Mouse (Mus musculus) neural tube, embryonic 12.5 days (tissue): ENCODE results near the gene Gm49378. TPM values are rescaled to one million over a fixed set of nuclear protein-coding genes. Genes with fewer than 3 reads are reported as not detected.

Experiments
- ATAC-seq: fragments of 200-750 bp; cut with Nextera tagmentation; 2 replicates; pipeline ENCODE4 v1.8.0; 2017; ENCODE audit warnings: low read depth, mild to moderate bottlenecking, moderate TSS enrichment, moderate library complexity; ENCODE audit not compliant: low FRiP score
- H3K27ac ChIP-seq: fragments of 300-500 bp; sonication (generic); 2 replicates; pipeline ENCODE4 v1.5.1; 2016
- H3K27me3 ChIP-seq: fragments of 300-500 bp; sonication (generic); replicated peaks from 2 replicates; pipeline ENCODE4 v1.6.1; 2016; ENCODE audit warnings: mild to moderate bottlenecking
- H3K36me3 ChIP-seq: fragments of 300-500 bp; sonication (generic); 2 replicates; pipeline ENCODE4 v1.6.1; 2016; ENCODE audit warnings: mild to moderate bottlenecking
- H3K4me1 ChIP-seq: fragments of 300-500 bp; sonication (generic); 2 replicates; pipeline ENCODE4 v1.6.1; 2016
- H3K4me2 ChIP-seq: fragments of 300-500 bp; sonication (generic); replicated peaks from 2 replicates; pipeline ENCODE4 v1.6.1; 2016; ENCODE audit warnings: mild to moderate bottlenecking
- H3K4me3 ChIP-seq: fragments of 300-500 bp; sonication (generic); 2 replicates; pipeline ENCODE4 v1.5.1; 2016
- H3K9ac ChIP-seq: fragments of 300-500 bp; sonication (generic); 2 replicates; pipeline ENCODE4 v1.6.1; 2016; ENCODE audit warnings: mild to moderate bottlenecking
- H3K9me3 ChIP-seq: fragments of 300-500 bp; sonication (generic); 2 replicates; pipeline ENCODE4 v1.6.1; 2016; ENCODE audit warnings: mild to moderate bottlenecking
- WGBS: fragments of 180-500 bp; shearing (Covaris S2); methylation state at CpG from one replicate; pipeline ENCODE4 v1.1.7; 2016; 5-methylcytosine and 5-hydroxymethylcytosine counted together
- polyA plus RNA-seq: library from polyadenylated mRNA; unstranded; fragments of >200 nt; fragmentation: Nextera tagmentation; extraction: Ambion mirVana; gene quantifications from 2 replicates; pipeline ENCODE4 v1.2.1, GENCODE M21; 2016

The Gm49378 gene
- polyA plus RNA-seq, 1 experiment from 2014 or later, result 3.6 TPM

- Histone ChIP-seq H3K9ac (peak overlapping the region; percentile 40; the same call in 1 of the 2 replicates), H3K36me3 (peaks cover 1% of the 10 kb centered on the region; the same call in 1 of the 2 replicates), H3K27ac (no peak overlapping the region), H3K9me3 (no peaks in the 10 kb centered on the region), H3K4me3 (peak overlapping the region; percentile 20), H3K4me1 (no peaks in the 10 kb centered on the region), H3K27me3 (no peaks in the 10 kb centered on the region), H3K4me2 (peak overlapping the region; percentile 51)
- 52% methylated on average over 22 of the region's 22 CpGs for WGBS
- no peak for ATAC-seq
Measured at GRCm38 (mm10) chr14:55618486-55619195, 19.1 kb downstream of the Gm49378 start.

DNA sequence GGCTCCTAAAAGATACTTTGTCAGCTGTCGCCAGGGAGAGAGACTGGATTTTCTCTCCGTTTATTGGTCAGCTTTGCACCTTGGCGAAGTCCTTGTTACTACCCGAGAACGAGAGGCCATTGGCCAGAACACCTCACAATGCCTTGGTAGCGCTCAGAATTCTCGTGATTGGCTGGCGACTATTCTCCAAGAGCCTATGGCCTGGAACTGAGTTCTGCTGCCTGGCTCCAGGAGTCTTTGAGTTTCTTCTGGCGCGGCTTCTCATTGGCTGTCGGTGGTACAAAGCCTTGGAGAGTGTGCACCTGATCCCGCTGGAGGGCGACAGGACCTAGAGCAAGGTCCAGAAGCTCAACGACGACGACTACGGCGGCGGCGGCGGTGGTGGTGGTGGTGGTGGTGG, 19.9 kb downstream of the Gm49378 start, which contains the start of gene Rec8:
Gene Rec8, plus strand, starts transcription at position 216 of the 400 bp plus-strand sequence.
- H3K4me3 ChIP-seq, result peak within 1 kb of the TSS; percentile 20
- no peaks in the 10 kb centered on the region for H3K4me1 ChIP-seq
- H3K36me3 ChIP-seq, result no peaks in the 10 kb centered on the region
- H3K27me3 ChIP-seq, result no peaks in the 10 kb centered on the region
- H3K4me2 ChIP-seq, result peak within 1 kb of the TSS; percentile 51
- peak within 1 kb of the TSS; percentile 40; the same call in 1 of the 2 replicates for H3K9ac ChIP-seq
- no peaks in the 10 kb centered on the region for H3K9me3 ChIP-seq
- 22% methylated on average over 21 of the region's 21 CpGs for WGBS
- ATAC-seq, result peak; percentile 83
- no peak within 1 kb of the TSS for H3K27ac ChIP-seq

DNA sequence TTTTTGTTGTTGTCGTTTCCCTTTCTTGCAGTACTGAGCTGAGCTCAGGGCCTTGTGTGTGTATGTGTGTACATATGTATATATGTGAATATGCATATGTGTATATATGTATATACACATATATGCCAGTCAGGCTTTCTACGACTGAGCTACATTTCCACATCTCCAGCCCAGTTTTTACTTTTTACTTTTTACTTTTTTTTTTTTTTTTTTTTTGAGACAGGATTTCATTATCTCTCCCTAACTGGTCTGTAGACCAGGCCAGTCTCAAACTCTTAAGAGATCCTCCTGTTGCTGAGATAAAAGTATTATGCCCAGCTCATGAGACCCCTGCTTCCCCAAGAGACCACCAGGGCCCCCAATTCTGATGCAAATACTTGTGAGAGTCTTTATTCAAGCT, 20.9 kb downstream of the Gm49378 start:
- no peak overlapping the region for H3K27ac ChIP-seq
- H3K36me3 ChIP-seq, result no peaks in the 10 kb centered on the region
- no peak overlapping the region for H3K9ac ChIP-seq
- no peak overlapping the region for H3K4me3 ChIP-seq
- WGBS, result 90% methylated on average over 2 of the region's 2 CpGs
- no peaks in the 10 kb centered on the region for H3K9me3 ChIP-seq
- no peak for ATAC-seq
- no peaks in the 10 kb centered on the region for H3K27me3 ChIP-seq
- H3K4me2 ChIP-seq, result no peak overlapping the region
- no peaks in the 10 kb centered on the region for H3K4me1 ChIP-seq

- no peak for ATAC-seq
- Histone ChIP-seq H3K4me2 (no peak overlapping the region), H3K4me3 (no peak overlapping the region), H3K27me3 (no peaks in the 10 kb centered on the region), H3K4me1 (no peaks in the 10 kb centered on the region), H3K9ac (no peak overlapping the region), H3K36me3 (no peaks in the 10 kb centered on the region), H3K27ac (no peak overlapping the region), H3K9me3 (no peaks in the 10 kb centered on the region)
- WGBS, result 55% methylated on average over 2 of the region's 2 CpGs
Measured at GRCm38 (mm10) chr14:55615876-55616275, 21.8 kb downstream of the Gm49378 start.

GRCm38 (mm10) chr14:55614565-55615178, 23.0 kb downstream of the Gm49378 start:
- 80% methylated on average over 7 of the region's 7 CpGs for WGBS
- H3K4me1 ChIP-seq, result no peaks in the 10 kb centered on the region
- ATAC-seq, result no peak

GRCm38 (mm10) chr14:55613346-55613745, 24.3 kb downstream of the Gm49378 start:
- Histone ChIP-seq H3K36me3 (peaks cover 17% of the 10 kb centered on the region), H3K9ac (no peak overlapping the region), H3K27me3 (no peaks in the 10 kb centered on the region), H3K9me3 (no peaks in the 10 kb centered on the region), H3K4me3 (no peak overlapping the region), H3K4me2 (no peak overlapping the region), H3K27ac (no peak overlapping the region), H3K4me1 (no peaks in the 10 kb centered on the region)
- no peak for ATAC-seq
- 77% methylated on average over 6 of the region's 6 CpGs for WGBS

More at GRCm38 (mm10) chr14:55614565-55615178, 23.0 kb downstream of the Gm49378 start:
- H3K27me3 ChIP-seq, result no peaks in the 10 kb centered on the region
- H3K4me2 ChIP-seq, result no peak overlapping the region
- no peak overlapping the region for H3K9ac ChIP-seq
- H3K27ac ChIP-seq, result no peak overlapping the region
- peaks cover 4% of the 10 kb centered on the region for H3K36me3 ChIP-seq
- H3K9me3 ChIP-seq, result no peaks in the 10 kb centered on the region
- no peak overlapping the region for H3K4me3 ChIP-seq

DNA sequence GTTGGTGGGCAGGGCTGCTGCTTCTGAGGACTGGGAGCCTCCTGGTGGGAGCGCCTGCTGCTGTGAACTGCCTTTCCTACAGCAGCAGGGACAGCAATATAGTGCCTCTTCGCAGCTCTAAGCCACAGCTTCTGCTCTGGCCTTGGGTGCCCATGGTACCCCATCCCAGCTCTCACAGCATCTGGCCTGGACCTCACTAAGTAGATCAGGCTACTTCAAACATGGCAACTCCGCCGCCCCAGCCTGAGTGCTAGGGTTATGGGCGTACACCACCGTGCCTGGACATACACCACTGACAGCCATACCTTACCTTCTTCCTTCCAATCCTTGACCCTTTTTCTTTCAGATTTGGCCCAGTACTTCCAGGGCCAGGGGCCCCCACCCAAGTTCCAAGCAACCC, 29.4 kb downstream of the Gm49378 start:
- H3K27ac ChIP-seq, result no peak overlapping the region
- no peaks in the 10 kb centered on the region for H3K4me1 ChIP-seq
- 94% methylated on average over 6 of the region's 6 CpGs for WGBS
- no peaks in the 10 kb centered on the region for H3K27me3 ChIP-seq
- H3K4me2 ChIP-seq, result no peak overlapping the region
- H3K9me3 ChIP-seq, result no peaks in the 10 kb centered on the region
- ATAC-seq, result no peak
- peaks cover 50% of the 10 kb centered on the region for H3K36me3 ChIP-seq
- no peak overlapping the region for H3K4me3 ChIP-seq
- H3K9ac ChIP-seq, result no peak overlapping the region

GRCm38 (mm10) chr14:55605743-55606459, 31.8 kb downstream of the Gm49378 start:
- H3K36me3 ChIP-seq, result peaks cover 75% of the 10 kb centered on the region
- no peaks in the 10 kb centered on the region for H3K27me3 ChIP-seq
- no peak for ATAC-seq
- H3K4me1 ChIP-seq, result no peaks in the 10 kb centered on the region
- H3K4me2 ChIP-seq, result no peak overlapping the region
- 94% methylated on average over 16 of the region's 16 CpGs for WGBS
- H3K9ac ChIP-seq, result no peak overlapping the region
- H3K4me3 ChIP-seq, result no peak overlapping the region
- no peak overlapping the region for H3K27ac ChIP-seq
- no peaks in the 10 kb centered on the region for H3K9me3 ChIP-seq

GRCm38 (mm10) chr14:55604823-55605222, 32.9 kb downstream of the Gm49378 start:
- Histone ChIP-seq H3K27me3 (no peaks in the 10 kb centered on the region), H3K4me3 (no peak overlapping the region), H3K9ac (no peak overlapping the region), H3K36me3 (peaks cover 82% of the 10 kb centered on the region), H3K9me3 (no peaks in the 10 kb centered on the region), H3K27ac (no peak overlapping the region), H3K4me1 (no peaks in the 10 kb centered on the region), H3K4me2 (no peak overlapping the region)
- no peak for ATAC-seq
- WGBS, result 91% methylated on average over 11 of the region's 11 CpGs

DNA sequence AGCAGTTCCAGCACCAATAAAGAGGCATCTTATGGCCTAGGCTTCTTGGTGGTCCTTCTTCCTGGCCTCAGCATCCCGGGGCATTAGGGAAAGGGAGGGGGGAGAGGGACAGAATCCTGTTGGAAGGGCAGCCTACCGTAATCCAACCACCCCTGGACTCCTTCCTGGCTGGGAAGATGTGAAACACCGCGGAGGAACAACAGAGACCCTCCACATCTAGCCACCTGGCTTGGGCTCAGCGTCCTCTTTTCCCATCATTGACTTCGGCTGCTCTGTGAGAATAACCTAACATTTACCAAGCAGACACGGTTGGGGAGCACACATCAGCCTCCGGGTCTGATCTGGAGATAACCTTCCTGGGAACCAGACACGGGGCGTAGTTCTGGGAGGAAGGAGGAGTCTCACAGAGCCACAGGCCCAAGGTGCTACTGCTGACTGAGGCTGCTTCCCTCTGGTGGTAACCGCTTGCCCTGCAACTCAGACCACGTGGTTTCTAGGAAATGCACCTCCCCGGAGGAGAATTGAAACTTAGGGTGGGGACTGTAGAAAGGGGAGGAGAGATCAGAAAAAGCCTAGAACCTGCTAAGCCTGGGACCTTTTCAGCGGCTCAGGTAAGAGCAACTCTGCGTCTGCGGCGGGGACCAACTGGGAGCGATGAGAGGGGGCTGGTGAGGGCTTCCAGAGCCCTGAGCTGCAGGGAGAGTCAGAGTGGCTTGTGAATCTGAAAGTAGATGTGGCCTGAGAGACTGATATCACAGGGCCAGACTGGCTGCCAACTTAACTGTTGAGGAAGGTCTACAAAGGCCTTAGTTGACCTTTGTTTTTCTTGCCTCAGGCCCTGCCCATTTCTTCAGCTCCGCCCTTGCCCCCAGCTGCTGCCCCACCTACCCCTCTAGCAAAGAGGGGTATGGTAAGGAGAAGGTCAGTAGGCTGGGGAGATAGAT, 33.8 kb downstream of the Gm49378 start:
- H3K4me3 ChIP-seq, result no peak overlapping the region
- no peaks in the 10 kb centered on the region for H3K27me3 ChIP-seq
- H3K36me3 ChIP-seq, result peaks cover 83% of the 10 kb centered on the region
- H3K9ac ChIP-seq, result 0 out of 2 replicates have a peak overlapping the region, but pooled peaks have one; percentile 9
- H3K27ac ChIP-seq, result no peak overlapping the region
- H3K9me3 ChIP-seq, result no peaks in the 10 kb centered on the region
- 22% methylated on average over 19 of the region's 19 CpGs for WGBS
- H3K4me1 ChIP-seq, result no peaks in the 10 kb centered on the region
- ATAC-seq, result peak; percentile 88
- H3K4me2 ChIP-seq, result peak overlapping the region; percentile 40

GRCm38 (mm10) chr14:55603271-55603632, 34.4 kb downstream of the Gm49378 start, which contains the start of gene Irf9:
Gene Irf9, plus strand, starts transcription at chr14:55603571.
- H3K27me3 ChIP-seq, result no peaks in the 10 kb centered on the region
- H3K27ac ChIP-seq, result no peak within 1 kb of the TSS
- H3K9ac ChIP-seq, result 0 out of 2 replicates have a peak within 1 kb of the TSS, but pooled peaks have one; percentile 9
- WGBS, result 88% methylated on average over 7 of the region's 7 CpGs
- H3K4me2 ChIP-seq, result peak within 1 kb of the TSS; percentile 40
- no peak within 1 kb of the TSS for H3K4me3 ChIP-seq
- H3K36me3 ChIP-seq, result peaks cover 83% of the 10 kb centered on the region
- H3K4me1 ChIP-seq, result no peaks in the 10 kb centered on the region
- no peak for ATAC-seq
- H3K9me3 ChIP-seq, result no peaks in the 10 kb centered on the region
